Mouse (Mus musculus): ENCODE results near the gene Get4.

Gene Get4

GRCm38 (mm10) chr5:139252081-139252909, at the start of gene Get4:
Gene Get4 (plus strand): TSS chr5:139252324.
- under 1% methylated on average over 90 of the region's 90 CpGs for WGBS

GRCm38 (mm10) chr5:139203312-139203711, 48.8 kb upstream of the Get4 start:
- 53% methylated on average over 5 of the region's 5 CpGs for WGBS

DNA sequence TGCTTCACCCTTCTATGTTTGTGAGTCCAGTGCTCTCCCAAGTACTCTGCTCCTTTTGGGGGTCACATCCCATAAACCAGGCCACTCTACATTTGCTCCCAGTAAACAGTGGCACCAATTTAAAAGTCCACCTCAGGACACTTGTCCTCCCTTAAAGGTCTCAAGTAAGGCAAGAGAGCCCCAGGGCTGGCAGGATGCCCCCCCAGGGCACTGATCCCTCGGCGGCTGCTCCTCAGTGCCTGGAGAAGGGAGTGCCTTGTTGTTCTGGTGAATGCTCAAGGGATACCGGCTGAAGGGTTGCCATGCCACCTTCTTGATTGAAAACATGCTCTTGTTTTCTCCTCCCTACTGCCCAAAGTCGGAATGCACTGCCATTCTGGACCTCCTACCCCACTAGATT, 46.0 kb upstream of the Get4 start:
- WGBS: 60% methylated on average over 4 of the region's 4 CpGs

DNA sequence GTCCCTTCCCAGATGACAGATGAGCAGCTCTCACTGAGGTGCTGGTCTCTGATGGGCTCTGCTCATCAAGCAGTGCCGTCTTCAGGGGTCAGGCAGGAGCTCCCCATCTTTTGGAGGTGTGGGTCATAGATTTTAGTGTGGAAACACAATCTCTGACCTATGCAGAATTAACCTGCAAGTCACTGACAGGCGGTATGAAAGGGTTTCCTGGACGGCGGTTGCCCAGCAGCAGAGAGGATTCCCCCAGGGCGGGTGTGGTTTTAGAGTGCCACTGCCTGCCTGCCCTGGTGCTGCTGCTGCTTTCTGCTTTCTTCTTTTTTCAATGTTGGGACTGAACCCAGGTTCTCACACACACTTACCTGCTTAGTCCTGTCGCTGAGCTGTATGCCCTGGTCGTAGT, 45.6 kb upstream of the Get4 start:
- 76% methylated on average over 7 of the region's 7 CpGs for WGBS

DNA sequence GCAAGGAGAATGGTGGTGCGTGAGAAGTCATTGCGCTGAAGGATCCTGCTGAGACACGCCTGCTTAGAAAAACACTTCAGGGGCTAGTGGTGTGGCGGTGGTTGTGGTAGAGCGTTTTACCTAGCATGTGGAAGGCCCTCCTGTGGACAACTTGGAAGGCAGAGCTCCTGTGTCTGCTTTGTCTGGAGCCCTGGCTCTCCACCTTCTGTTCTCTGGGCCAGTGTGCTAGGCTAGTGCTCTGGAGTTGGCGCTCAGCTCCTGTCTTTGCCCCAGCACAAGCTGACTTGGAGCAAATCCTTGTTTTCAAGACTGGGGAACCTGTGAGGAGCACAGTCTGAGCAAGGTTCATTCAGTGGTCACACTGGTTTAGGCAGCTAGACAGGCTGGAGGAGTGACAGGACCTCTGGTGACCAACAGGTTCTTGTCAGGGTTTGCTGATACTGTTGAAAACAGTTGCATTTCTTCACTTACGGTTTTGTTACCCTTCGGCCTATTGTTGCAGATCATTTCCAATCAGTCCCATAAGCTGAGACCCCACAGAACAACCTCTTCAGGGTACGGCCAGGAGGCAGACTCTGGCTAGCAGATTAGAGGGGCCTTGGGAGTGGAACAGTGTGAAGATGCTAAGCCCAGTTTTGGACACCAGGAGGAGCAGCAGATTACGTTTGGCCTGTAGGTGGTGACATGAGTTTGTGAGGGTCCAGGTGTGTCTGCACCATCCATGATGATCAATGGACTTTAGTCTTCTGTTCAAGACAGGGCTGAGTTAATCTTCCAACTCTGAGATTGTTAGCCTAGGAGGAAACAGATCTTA, 43.0 kb upstream of the Get4 start:
- WGBS: 87% methylated on average over 10 of the region's 10 CpGs

- WGBS: 85% methylated on average over 7 of the region's 7 CpGs
Observed at GRCm38 (mm10) chr5:139209685-139210026, 42.5 kb upstream of the Get4 start.

DNA sequence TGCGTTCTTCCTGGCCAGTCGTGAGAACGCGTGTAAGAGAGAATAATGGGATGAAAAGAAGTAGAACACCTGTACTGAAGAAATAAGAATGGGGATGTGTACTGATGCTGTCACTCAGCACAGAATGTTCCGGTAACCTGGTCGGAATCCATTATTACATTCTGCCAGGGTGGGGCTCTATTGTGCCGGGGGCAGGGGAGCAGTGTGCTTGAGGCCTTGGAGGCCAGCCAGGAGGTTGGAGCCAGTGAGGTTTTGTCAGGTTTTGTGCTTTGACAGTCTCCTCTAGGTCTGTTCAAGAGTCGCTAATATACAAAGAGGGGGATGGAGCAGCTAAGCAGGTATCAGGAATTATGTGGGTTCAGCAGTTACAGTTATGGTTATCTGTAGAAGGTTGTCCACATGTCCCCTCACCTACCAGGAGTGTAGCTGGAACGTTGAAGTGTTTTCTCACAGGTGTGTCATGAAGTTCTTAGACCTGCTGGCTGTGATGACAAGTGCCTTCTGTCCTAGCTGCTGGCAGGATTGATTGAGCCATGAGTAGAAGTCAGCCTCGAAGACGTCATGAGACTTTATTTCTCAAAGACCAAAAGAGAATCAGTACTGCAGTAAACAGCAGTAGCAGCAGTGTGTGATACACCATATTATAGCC, 40.3 kb upstream of the Get4 start:
- WGBS: 68% methylated on average over 11 of the region's 11 CpGs

- WGBS: 89% methylated on average over 5 of the region's 5 CpGs
Observed at GRCm38 (mm10) chr5:139215184-139215583, 36.9 kb upstream of the Get4 start.

DNA sequence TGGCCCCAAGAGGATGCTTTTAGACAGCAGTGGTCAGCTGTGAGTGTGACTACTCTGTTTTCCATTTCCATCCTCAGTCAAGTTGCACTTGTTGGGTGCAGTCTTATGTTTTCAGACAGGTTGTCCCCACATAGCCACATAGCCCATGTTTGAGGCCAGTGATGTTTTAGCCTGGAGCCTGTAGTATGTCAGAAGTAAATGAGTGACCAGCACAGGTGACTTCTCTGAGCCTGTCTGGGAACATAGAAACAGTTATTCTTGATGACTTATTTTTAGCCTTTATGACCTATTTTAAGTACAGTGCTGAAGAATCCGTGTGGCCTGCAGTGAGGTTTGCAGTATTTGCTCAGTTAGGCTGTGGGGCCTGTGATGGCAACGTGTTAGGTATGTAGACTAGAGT, 36.0 kb upstream of the Get4 start:
- 55% methylated on average over 2 of the region's 2 CpGs for WGBS

- WGBS: 55% methylated on average over 3 of the region's 3 CpGs
Observed at GRCm38 (mm10) chr5:139216774-139217173, 35.4 kb upstream of the Get4 start.

- 33% methylated on average over 4 of the region's 4 CpGs for WGBS
Observed at GRCm38 (mm10) chr5:139220006-139220515, 32.1 kb upstream of the Get4 start.

GRCm38 (mm10) chr5:139220610-139221009, 31.5 kb upstream of the Get4 start:
- 84% methylated on average over 4 of the region's 4 CpGs for WGBS

DNA sequence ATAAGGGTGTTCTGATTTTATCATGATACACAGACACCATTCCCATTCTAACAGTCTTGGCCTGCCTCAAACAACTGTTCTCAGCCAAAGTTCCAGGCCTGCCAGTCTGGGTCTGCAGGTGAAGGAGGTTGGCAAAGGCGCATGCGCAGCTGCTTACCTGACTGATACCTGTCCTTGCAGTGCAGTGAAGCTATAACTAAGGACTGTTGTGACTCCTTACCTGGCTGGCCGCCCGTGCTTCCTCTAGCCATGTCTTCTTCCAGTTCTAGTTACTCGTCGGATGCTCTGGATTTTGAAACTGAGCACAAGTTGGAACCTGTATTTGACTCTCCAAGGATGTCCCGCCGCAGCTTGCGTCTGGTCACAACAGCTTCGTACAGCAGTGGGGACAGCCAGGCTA, 28.8 kb upstream of the Get4 start:
- WGBS: 90% methylated on average over 10 of the region's 10 CpGs

DNA sequence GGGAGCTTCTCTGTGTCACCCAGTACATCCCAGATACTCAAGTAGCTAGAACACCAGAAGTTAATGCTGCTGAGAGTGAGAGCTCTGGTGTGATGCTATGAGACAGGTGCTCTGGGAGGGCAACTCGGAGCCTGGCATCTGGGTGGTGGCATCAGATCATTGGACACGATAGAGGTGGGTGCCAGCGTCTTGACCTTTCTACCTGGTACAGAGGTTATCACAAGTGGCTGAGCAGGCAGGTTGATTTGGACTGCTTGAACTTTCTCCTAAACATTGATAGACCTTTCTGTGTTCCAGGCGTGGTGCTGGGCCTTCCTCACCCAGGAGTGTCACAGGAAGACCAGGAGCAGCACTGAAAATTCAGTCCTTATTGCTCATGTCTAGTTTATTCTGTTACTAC, 24.9 kb upstream of the Get4 start:
- WGBS: 94% methylated on average over 4 of the region's 4 CpGs

- WGBS: 94% methylated on average over 2 of the region's 2 CpGs
Observed at GRCm38 (mm10) chr5:139227645-139228044, 24.5 kb upstream of the Get4 start.

- 65% methylated on average over 3 of the region's 3 CpGs for WGBS
Observed at GRCm38 (mm10) chr5:139228318-139228717, 23.8 kb upstream of the Get4 start.

GRCm38 (mm10) chr5:139229716-139230115, 22.4 kb upstream of the Get4 start:
- WGBS: 52% methylated on average over 3 of the region's 3 CpGs

DNA sequence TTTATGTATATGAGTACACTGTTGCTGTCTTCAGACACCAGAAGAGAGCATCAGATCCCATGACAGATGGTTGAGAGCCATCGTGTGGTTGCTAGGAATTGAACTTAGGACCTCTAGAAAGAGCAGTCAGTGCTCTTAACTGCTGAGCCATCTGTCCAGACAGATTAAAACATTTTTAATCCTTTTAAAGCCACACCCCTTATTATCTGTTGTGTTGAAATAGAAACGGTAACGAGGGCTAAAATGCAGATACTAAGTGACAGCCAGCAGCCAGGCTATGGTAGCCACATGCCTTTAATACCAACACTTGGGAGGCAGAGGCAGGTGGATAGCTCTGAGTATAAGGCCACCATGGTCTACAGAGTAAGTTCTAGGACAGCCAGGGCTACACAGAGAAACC, 20.0 kb upstream of the Get4 start:
- 66% methylated on average over 3 of the region's 3 CpGs for WGBS

DNA sequence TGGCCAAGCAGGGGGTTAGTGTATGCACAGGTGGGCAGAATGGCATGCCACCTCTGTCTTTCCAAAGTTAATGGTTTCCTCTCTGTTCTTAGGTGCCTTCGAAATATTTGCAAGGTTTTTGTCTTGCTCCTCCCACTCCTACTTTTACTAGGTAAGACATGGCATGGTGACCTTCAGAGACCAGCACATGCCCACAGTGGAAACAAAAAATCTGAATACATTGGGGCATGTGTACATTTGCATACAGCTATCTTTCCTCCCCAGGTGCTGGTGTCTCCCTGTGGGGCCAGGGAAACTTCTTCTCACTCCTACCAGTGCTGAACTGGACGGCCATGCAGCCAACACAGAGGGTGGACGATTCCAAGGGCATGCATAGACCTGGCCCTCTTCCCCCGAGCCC, 17.7 kb upstream of the Get4 start:
- 95% methylated on average over 4 of the region's 4 CpGs for WGBS

DNA sequence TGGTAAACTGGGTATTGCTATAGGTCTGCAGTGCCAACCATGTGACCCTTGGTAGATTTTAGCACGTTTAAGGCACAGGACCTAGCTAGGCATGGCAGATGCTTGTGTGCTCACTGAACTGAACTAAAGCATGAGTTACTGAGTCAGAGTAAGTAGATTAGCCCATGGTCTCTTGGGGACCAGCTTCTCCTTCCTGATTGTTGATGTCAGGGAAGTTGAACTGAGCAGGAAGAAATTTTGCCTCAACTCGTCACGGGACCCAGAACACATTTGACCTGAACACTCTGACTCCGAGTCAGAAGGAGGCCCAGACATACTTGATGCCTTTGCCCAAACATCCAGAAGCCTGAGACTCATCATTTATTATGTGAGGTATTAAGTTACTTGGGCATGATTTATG, 14.7 kb upstream of the Get4 start:
- WGBS: 81% methylated on average over 4 of the region's 4 CpGs

DNA sequence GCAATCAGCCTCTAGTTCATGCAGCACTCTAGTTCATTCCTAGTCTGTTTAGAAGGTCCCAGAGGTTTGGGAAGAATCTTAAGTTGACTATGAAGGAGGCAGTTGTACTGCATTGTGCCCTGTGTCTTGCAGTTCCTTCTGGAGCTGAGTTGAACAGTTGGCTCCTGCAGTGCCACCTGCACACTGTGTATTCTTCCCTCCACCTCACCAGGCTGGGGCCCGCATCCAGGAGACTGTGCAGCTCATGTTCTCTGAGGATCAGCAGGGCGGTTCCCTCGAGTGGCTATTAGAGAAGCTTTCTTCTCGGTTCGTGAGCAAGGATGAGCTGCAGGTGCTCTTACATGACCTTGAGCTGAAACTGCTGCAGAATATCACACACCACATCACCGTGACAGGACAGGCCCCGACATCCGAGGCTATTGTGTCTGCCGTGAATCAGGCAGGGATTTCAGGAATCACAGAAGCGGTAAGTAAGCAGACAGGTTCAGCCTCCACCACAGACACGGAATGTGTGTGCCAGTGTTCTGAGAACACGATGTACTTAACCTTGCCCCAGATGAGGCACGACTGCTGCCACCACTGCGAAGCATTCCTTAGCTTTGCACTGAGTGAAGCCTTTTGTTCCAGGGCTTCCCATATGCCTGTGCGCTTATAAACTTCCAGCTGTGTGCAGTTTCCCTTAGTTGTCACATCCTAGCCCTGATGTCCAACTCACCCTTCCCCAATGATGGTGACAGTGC, 10.9 kb upstream of the Get4 start:
- 81% methylated on average over 15 of the region's 15 CpGs for WGBS

- WGBS: 73% methylated on average over 1 of the region's 1 CpGs
Observed at GRCm38 (mm10) chr5:139243384-139243783, 8.7 kb upstream of the Get4 start.
